Mouse (Mus musculus): ENCODE measurements around the gene Smim4. TPM values are rescaled to one million over a fixed set of nuclear protein-coding genes. Genes with fewer than 3 reads are reported as not detected.

The Smim4 gene
- polyA plus RNA-seq (2017; shearing (Covaris generic)): 60.7 TPM

GRCm38 (mm10) chr14:31128826-31129219, at the start of gene Smim4:
TSS of gene Smim4 (minus strand) at chr14:31128956.

GRCm38 (mm10) chr14:31168425-31168824, 39.7 kb upstream of the Smim4 start, which contains the start of gene Stab1:
TSS of gene Stab1 (minus strand) at chr14:31168641.

GRCm38 (mm10) chr14:31130236-31131220, 1.8 kb upstream of the Smim4 start, which contains the start of gene Nt5dc2:
TSS of gene Nt5dc2 (plus strand) at chr14:31131053.

Other genes with a start within 250 kb of the Smim4 start
- gene Mustn1, start 249.8 kb downstream of the Smim4 start, polyA plus RNA-seq (2017; shearing (Covaris generic)): 0.39 TPM
- not detected for gene Itih4, start 242.5 kb downstream of the Smim4 start, polyA plus RNA-seq (2017; shearing (Covaris generic))
- gene Itih3, start 205.2 kb downstream of the Smim4 start, polyA plus RNA-seq (2017; shearing (Covaris generic)): not detected
- gene Itih1, start 185.7 kb downstream of the Smim4 start, polyA plus RNA-seq (2017; shearing (Covaris generic)): not detected
- 11.8 TPM for gene Nek4, start 177.6 kb downstream of the Smim4 start, polyA plus RNA-seq (2017; shearing (Covaris generic))
- gene Glt8d1, start 127.6 kb downstream of the Smim4 start, polyA plus RNA-seq (2017; shearing (Covaris generic)): 9.1 TPM
- gene Spcs1, start 127.3 kb downstream of the Smim4 start, polyA plus RNA-seq (2017; shearing (Covaris generic)): 339 TPM
- gene Pbrm1, start 109.8 kb downstream of the Smim4 start, polyA plus RNA-seq (2017; shearing (Covaris generic)): 52.6 TPM
- 77.3 TPM for gene Gnl3, start 109.8 kb downstream of the Smim4 start, polyA plus RNA-seq (2017; shearing (Covaris generic))
- gene Nt5dc2, start 2.1 kb upstream of the Smim4 start, polyA plus RNA-seq (2017; shearing (Covaris generic)): 0.45 TPM
- 3.5 TPM for gene Stab1, start 39.7 kb upstream of the Smim4 start, polyA plus RNA-seq (2017; shearing (Covaris generic))
- not detected for gene Tnnc1, start 79.4 kb upstream of the Smim4 start, polyA plus RNA-seq (2017; shearing (Covaris generic))
- gene Nisch, start 88.0 kb upstream of the Smim4 start, polyA plus RNA-seq (2017; shearing (Covaris generic)): 201 TPM
- gene Sema3g, start 88.9 kb upstream of the Smim4 start, polyA plus RNA-seq (2017; shearing (Covaris generic)): not detected
- gene Phf7, start 122.4 kb upstream of the Smim4 start, polyA plus RNA-seq (2017; shearing (Covaris generic)): 15.6 TPM
- 112 TPM for gene Bap1, start 122.5 kb upstream of the Smim4 start, polyA plus RNA-seq (2017; shearing (Covaris generic))
- not detected for gene Dnah1, start 194.9 kb upstream of the Smim4 start, polyA plus RNA-seq (2017; shearing (Covaris generic))
- gene Capn7, start 207.7 kb upstream of the Smim4 start, polyA plus RNA-seq (2017; shearing (Covaris generic)): 32.2 TPM

Measured in inflammation-experienced regulatory T-cells, adult 16 weeks (primary cell).